Mouse (Mus musculus): ENCODE data around the gene Heatr6. TPM values are rescaled to one million over a fixed set of nuclear protein-coding genes. Genes with fewer than 3 reads are reported as not detected.

The Heatr6 gene
- 12.9 and 13.2 TPM in 2 replicates for polyA plus RNA-seq (2012; ENCODE audit: low replicate concordance)

GRCm38 (mm10) chr11:83753581-83754181 lies at the start of gene Heatr6:
Gene Heatr6 (plus strand): TSS chr11:83753696.

GRCm38 (mm10) chr11:83703705-83704104 lies 49.8 kb upstream of the Heatr6 start, which contains the start of gene Wfdc17:
Gene Wfdc17 (plus strand): TSS chr11:83703991.

GRCm38 (mm10) chr11:83708715-83709114 lies 44.8 kb upstream of the Heatr6 start, which contains the start of gene Wfdc18:
Gene Wfdc18 (plus strand): TSS chr11:83709015.

GRCm38 (mm10) chr11:83746681-83747080 lies 6.8 kb upstream of the Heatr6 start, which contains the start of gene Wfdc21:
Gene Wfdc21 (plus strand): TSS chr11:83746940.

Other genes with a start within 250 kb of the Heatr6 start
- gene Heatr9, start 231.5 kb upstream of the Heatr6 start, polyA plus RNA-seq (2012; ENCODE audit: low replicate concordance), result 0.16 and 0.21 TPM in 2 replicates
- gene Ccl5, start 223.2 kb upstream of the Heatr6 start, polyA plus RNA-seq (2012; ENCODE audit: low replicate concordance), result 225 and 372 TPM in 2 replicates
- gene Ccl9, start 175.1 kb upstream of the Heatr6 start, polyA plus RNA-seq (2012; ENCODE audit: low replicate concordance), result 1.7 and 5.0 TPM in 2 replicates
- gene Ccl6, start 160.6 kb upstream of the Heatr6 start, polyA plus RNA-seq (2012; ENCODE audit: low replicate concordance), result 16.2 and 122 TPM in 2 replicates
- not detected in 2 replicates for gene Rpl9-ps1, start 108.1 kb upstream of the Heatr6 start, polyA plus RNA-seq (2012; ENCODE audit: low replicate concordance)
- 2.7 and 7.1 TPM in 2 replicates for gene Ccl3, start 104.3 kb upstream of the Heatr6 start, polyA plus RNA-seq (2012; ENCODE audit: low replicate concordance)
- gene Ccl4, start 91.1 kb upstream of the Heatr6 start, polyA plus RNA-seq (2012; ENCODE audit: low replicate concordance), result 4.0 and 5.5 TPM in 2 replicates
- gene Wfdc17, start 49.7 kb upstream of the Heatr6 start, polyA plus RNA-seq (2012; ENCODE audit: low replicate concordance), result 1.1 and 1.6 TPM in 2 replicates
- not detected in 2 replicates for gene Wfdc18, start 44.7 kb upstream of the Heatr6 start, polyA plus RNA-seq (2012; ENCODE audit: low replicate concordance)
- 0.59 and 4.3 TPM in 2 replicates for gene Wfdc21, start 6.8 kb upstream of the Heatr6 start, polyA plus RNA-seq (2012; ENCODE audit: low replicate concordance)
- gene Hnf1b, start 96.4 kb downstream of the Heatr6 start, polyA plus RNA-seq (2012; ENCODE audit: low replicate concordance), result 0.64 and 0.88 TPM in 2 replicates
- gene Ddx52, start 188.4 kb downstream of the Heatr6 start, polyA plus RNA-seq (2012; ENCODE audit: low replicate concordance), result 2.8 and 3.4 TPM in 2 replicates
- gene Synrg, start 210.7 kb downstream of the Heatr6 start, polyA plus RNA-seq (2012; ENCODE audit: low replicate concordance), result 6.6 and 22.6 TPM in 2 replicates